Comparison of ENCODE assay signal across 8 mouse cellular contexts in the genomic region with DNA sequence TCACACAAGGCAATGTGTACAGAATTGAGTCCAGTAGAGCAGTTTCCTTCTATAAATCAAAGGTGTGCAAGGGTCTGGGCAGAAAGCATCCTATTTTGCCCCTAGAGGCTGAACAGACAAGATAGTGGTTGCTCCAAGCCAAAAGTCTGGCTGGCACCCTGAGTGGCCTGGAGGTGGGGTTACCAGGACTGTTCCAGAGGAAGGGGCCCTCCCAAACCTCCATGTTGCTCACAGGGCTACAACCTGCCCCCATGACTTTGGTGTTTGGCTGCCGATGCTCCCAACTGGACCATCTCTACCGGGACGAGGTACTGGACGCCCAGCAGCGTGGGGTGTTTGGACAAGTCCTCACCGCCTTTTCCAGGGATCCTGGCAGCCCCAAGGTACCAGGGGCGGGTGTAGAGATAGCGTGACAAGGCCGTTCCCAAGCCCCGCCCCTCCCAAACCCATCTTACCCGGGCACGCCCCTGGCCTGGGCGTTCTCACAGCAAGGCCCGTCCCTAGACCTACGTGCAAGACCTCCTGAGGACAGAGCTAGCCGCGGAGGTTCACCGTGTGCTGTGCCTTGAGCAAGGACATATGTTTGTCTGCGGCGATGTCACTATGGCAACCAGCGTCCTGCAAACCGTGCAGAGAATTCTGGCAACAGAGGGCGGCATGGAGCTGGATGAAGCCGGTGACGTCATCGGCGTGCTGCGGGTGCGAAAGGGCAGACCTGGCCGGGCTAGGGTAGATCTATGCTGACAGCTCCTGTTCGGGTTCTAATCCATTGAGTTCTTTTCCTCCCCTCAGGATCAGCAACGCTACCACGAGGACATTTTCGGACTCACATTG. TPM values are rescaled to one million over a fixed set of nuclear protein-coding genes. Genes with fewer than 3 reads are reported as not detected.
DNase-seq lines count a peak whose midpoint lies in the region; ATAC-seq and TF ChIP-seq lines count a peak whose summit lies in the region.

No protein-coding gene starts in this region.

- H3K27me3 ChIP-seq in CH12.LX (replicated peaks) = peaks cover 2% of the 10 kb centered on the region
- H3K27me3 ChIP-seq in forebrain, embryonic 11.5 days (ENCODE audit: control insufficient read depth, insufficient read depth, low read length) = peaks cover 26% of the 10 kb centered on the region
- H3K27me3 ChIP-seq in heart, postnatal 0 days (ENCODE audit: control insufficient read depth, insufficient read depth, low read length) = 0 out of 2 replicates have a peak, but pooled peaks cover 6% of the 10 kb centered on the region
- H3K27me3 ChIP-seq in liver, embryonic 16.5 days (ENCODE audit: control insufficient read depth, insufficient read depth, low read depth, low read length) = peaks cover 22% of the 10 kb centered on the region
- peaks cover 33% of the 10 kb centered on the region for H3K27me3 ChIP-seq in neural tube, embryonic 13.5 days
- H3K27me3 ChIP-seq in testis, adult 2 months (ENCODE audit: control insufficient read depth, insufficient read depth, low read length) = no peaks in the 10 kb centered on the region

- peaks cover 10% of the 10 kb centered on the region for H3K9me3 ChIP-seq in CH12.LX (replicated peaks; ENCODE audit: low read length)
- H3K9me3 ChIP-seq in forebrain, embryonic 11.5 days (ENCODE audit: control insufficient read depth, low read length) = no peaks in the 10 kb centered on the region
- H3K9me3 ChIP-seq in heart, postnatal 0 days (replicated peaks; ENCODE audit: control insufficient read depth, low read length) = no peaks in the 10 kb centered on the region
- H3K9me3 ChIP-seq in liver, embryonic 16.5 days (replicated peaks; ENCODE audit: control insufficient read depth, low read length) = no peaks in the 10 kb centered on the region
- no peaks in the 10 kb centered on the region for H3K9me3 ChIP-seq in neural tube, embryonic 13.5 days

- TF ChIP-seq POLR2A in CH12.LX (IDR thresholded peaks at IDR 0.05; ENCODE audit: low read depth, low read length) = peak; percentile 64
- TF ChIP-seq POLR2A in testis, adult 2 months (IDR thresholded peaks at IDR 0.05; ENCODE audit: control insufficient read depth, low read depth, low read length) = peak; percentile 77; the same call in 1 of the 2 replicates

- DNase-seq in CH12.LX (ENCODE audit: extremely low read depth) = peak; percentile 99
- peak; percentile 90 for DNase-seq in c-Kit-positive CD71-positive TER-119-negative erythroid progenitor cells, embryonic 14.5 days (ENCODE audit: low read depth)
- peak; percentile 96 for DNase-seq in forebrain, embryonic 11.5 days (ENCODE audit: low spot score)
- DNase-seq in heart, postnatal 0 days (ENCODE audit: low spot score) = peak; percentile 98
- peak; percentile 94 to 95 for DNase-seq in kidney, postnatal 4 days

- peak overlapping the region; percentile 18; the same call in 1 of the 2 replicates for H3K27ac ChIP-seq in CH12.LX (ENCODE audit: insufficient read depth, low read depth)
- H3K27ac ChIP-seq in forebrain, embryonic 11.5 days (ENCODE audit: low read depth, low read length) = no peak overlapping the region
- H3K27ac ChIP-seq in heart, postnatal 0 days (ENCODE audit: low read depth) = peak overlapping the region; percentile 71
- H3K27ac ChIP-seq in liver, embryonic 16.5 days (ENCODE audit: low read length) = peak overlapping the region; percentile 34; the same call in 1 of the 2 replicates
- H3K27ac ChIP-seq in neural tube, embryonic 13.5 days (replicated peaks) = peak overlapping the region; percentile 57; the same call in 1 of the 2 replicates
- H3K27ac ChIP-seq in testis, adult 2 months (ENCODE audit: control insufficient read depth, insufficient read depth, low read depth, low read length) = peak overlapping the region; percentile 3; the same call in 1 of the 2 replicates

- TF ChIP-seq EP300 in CH12.LX (IDR thresholded peaks at IDR 0.05; ENCODE audit: low read length) = no peak
- TF ChIP-seq EP300 in heart, postnatal 0 days (IDR thresholded peaks at IDR 0.05; ENCODE audit: low read depth) = no peak

- peak; percentile 85 for ATAC-seq in forebrain, embryonic 11.5 days (replicated peaks; ENCODE audit: low FRiP score)
- ATAC-seq in heart, postnatal 0 days (ENCODE audit: insufficient read depth, low read depth) = peak; percentile 87
- peak; percentile 92 for ATAC-seq in liver, embryonic 16.5 days (ENCODE audit: low read depth)
- peak; percentile 82 for ATAC-seq in neural tube, embryonic 13.5 days (ENCODE audit: low read depth)

- peak overlapping the region; percentile 61 for H3K9ac ChIP-seq in CH12.LX (ENCODE audit: insufficient read depth, low read depth)
- H3K9ac ChIP-seq in forebrain, embryonic 11.5 days (ENCODE audit: low read length) = peak overlapping the region; percentile 51
- H3K9ac ChIP-seq in heart, postnatal 0 days (replicated peaks; ENCODE audit: low read depth, low read length) = peak overlapping the region; percentile 10; the same call in 1 of the 2 replicates
- peak overlapping the region; percentile 58 for H3K9ac ChIP-seq in liver, embryonic 16.5 days (ENCODE audit: low read depth, low read length)
- H3K9ac ChIP-seq in neural tube, embryonic 13.5 days = peak overlapping the region; percentile 69

- H3K4me2 ChIP-seq in CH12.LX (ENCODE audit: insufficient read depth, low read depth, poor library complexity, severe bottlenecking) = peak overlapping the region; percentile 76
- peak overlapping the region; percentile 58 for H3K4me2 ChIP-seq in forebrain, embryonic 11.5 days (ENCODE audit: low read depth, low read length, severe bottlenecking)
- H3K4me2 ChIP-seq in heart, postnatal 0 days (ENCODE audit: low read depth, low read length) = peak overlapping the region; percentile 58
- H3K4me2 ChIP-seq in liver, embryonic 16.5 days (ENCODE audit: low read depth, low read length) = peak overlapping the region; percentile 83
- peak overlapping the region; percentile 68 for H3K4me2 ChIP-seq in neural tube, embryonic 13.5 days

- dilution Hi-C loops in CH12.LX (cut with MboI; ENCODE audit: extremely low pct_ligation_motif_present, extremely low pct_unique_long_range_greater_than_20kb, low sequenced_read_pairs) = no loop called here

- under 1% methylated on average over 34 of the region's 34 CpGs for WGBS in forebrain, embryonic 11.5 days
- 2% methylated on average over 34 of the region's 34 CpGs for WGBS in heart, postnatal 0 days
- WGBS in liver, embryonic 16.5 days (ENCODE audit: insufficient replicate concordance) = 2% methylated on average over 34 of the region's 34 CpGs
- WGBS in neural tube, embryonic 13.5 days = 2% methylated on average over 34 of the region's 34 CpGs

- H3K79me2 ChIP-seq in CH12.LX (replicated peaks; ENCODE audit: control insufficient read depth, extremely low read depth, insufficient read depth, poor library complexity, severe bottlenecking) = no peaks in the 10 kb centered on the region

- no peak; the same call in 1 of the 2 replicates for TF ChIP-seq RAD21 in CH12.LX (IDR thresholded peaks at IDR 0.05; ENCODE audit: low read depth, low read length)

- peak overlapping the region; percentile 68 to 83 (median 78) for H3K4me3 ChIP-seq in CH12.LX (replicated peaks in 1 of 3; ENCODE audit: low read depth in 2 of 3, low read length in 2 of 3, poor library complexity in 1 of 3)
- peak overlapping the region; percentile 46 for H3K4me3 ChIP-seq in forebrain, embryonic 11.5 days (ENCODE audit: low read depth, low read length)
- peak overlapping the region; percentile 29 for H3K4me3 ChIP-seq in heart, postnatal 0 days (ENCODE audit: low read depth, low read length)
- peak overlapping the region; percentile 63 for H3K4me3 ChIP-seq in liver, embryonic 16.5 days (ENCODE audit: low read depth, low read length)
- H3K4me3 ChIP-seq in neural tube, embryonic 13.5 days = peak overlapping the region; percentile 49
- H3K4me3 ChIP-seq in testis, adult 2 months (ENCODE audit: control insufficient read depth, low read depth, low read length) = peak overlapping the region; percentile 81

- TF ChIP-seq CTCF in CH12.LX (conservative IDR thresholded peaks at IDR 0.05 in 1 of 2, IDR thresholded peaks at IDR 0.05 in 1 of 2; ENCODE audit: low read depth in 2 of 2, low read length in 2 of 2) = peak; percentile 10 to 76; a peak in 2 of 4 replicates
- TF ChIP-seq CTCF in heart, postnatal 0 days (IDR thresholded peaks at IDR 0.05; ENCODE audit: low read depth) = peak; percentile 53
- peak; percentile 52; the same call in 1 of the 2 replicates for TF ChIP-seq CTCF in testis, adult 2 months (IDR thresholded peaks at IDR 0.05; ENCODE audit: control insufficient read depth, insufficient read depth, insufficient replicate concordance, low read depth, low read length)

- H3K4me1 ChIP-seq in CH12.LX (ENCODE audit: control insufficient read depth in 1 of 2, insufficient read depth in 2 of 2) = peaks cover 8 to 22% of the 10 kb centered on the region in 2 experiments
- H3K4me1 ChIP-seq in forebrain, embryonic 11.5 days (replicated peaks; ENCODE audit: control insufficient read depth, insufficient read depth, low read length) = peaks cover 12% of the 10 kb centered on the region; the same call in 1 of the 2 replicates
- H3K4me1 ChIP-seq in heart, postnatal 0 days (ENCODE audit: control insufficient read depth, insufficient read depth) = peaks cover 37% of the 10 kb centered on the region
- H3K4me1 ChIP-seq in liver, embryonic 16.5 days (ENCODE audit: control insufficient read depth, low read depth, low read length) = peaks cover 21% of the 10 kb centered on the region
- peaks cover 33% of the 10 kb centered on the region for H3K4me1 ChIP-seq in neural tube, embryonic 13.5 days (replicated peaks)
- peaks cover 25% of the 10 kb centered on the region for H3K4me1 ChIP-seq in testis, adult 2 months (ENCODE audit: control insufficient read depth, insufficient read depth, low read length)

- no peaks in the 10 kb centered on the region for H3K36me3 ChIP-seq in CH12.LX (replicated peaks in 1 of 2; ENCODE audit: control insufficient read depth in 1 of 2, insufficient read depth in 1 of 2, low read length in 1 of 2)
- no peaks in the 10 kb centered on the region for H3K36me3 ChIP-seq in forebrain, embryonic 11.5 days (ENCODE audit: control insufficient read depth, insufficient read depth, low read length)
- peaks cover 9% of the 10 kb centered on the region; the same call in 1 of the 2 replicates for H3K36me3 ChIP-seq in heart, postnatal 0 days (replicated peaks; ENCODE audit: control insufficient read depth, insufficient read depth, low read length)
- H3K36me3 ChIP-seq in liver, embryonic 16.5 days (ENCODE audit: control insufficient read depth, insufficient read depth) = no peaks in the 10 kb centered on the region
- no peaks in the 10 kb centered on the region for H3K36me3 ChIP-seq in neural tube, embryonic 13.5 days
- no peaks in the 10 kb centered on the region for H3K36me3 ChIP-seq in testis, adult 2 months (ENCODE audit: control insufficient read depth, insufficient read depth, low read length)

- in situ Hi-C loops in CH12.LX (cut with MboI; ENCODE audit: low pct_ligation_motif_present, low pct_unique_long_range_greater_than_20kb, low sequenced_read_pairs) = no loop called here

RNA-seq across cellular contexts. Expression of gene Atg9b, which starts 8.7 kb away (rescaled TPM):
- total RNA-seq in CH12.LX (2012; rRNA removed) = 0.46 and 0.81 TPM in 2 replicates
- total RNA-seq in CH12.LX (2014; rRNA removed) = 0.68 and 0.86 TPM in 2 replicates
- polyA plus RNA-seq in CH12.LX (2012; ENCODE audit: insufficient read length, low read depth) = 1.1 and 1.3 TPM in 2 replicates
- polyA plus RNA-seq in forebrain, embryonic 11.5 days (2014; fragmentation: Nextera tagmentation; extraction: Ambion mirVana) = 0.21 and 0.44 TPM in 2 replicates
- total RNA-seq in heart, postnatal 0 days (2014; rRNA removed; ENCODE audit: low replicate concordance) = 0.15 and 0.66 TPM in 2 replicates
- 0.34 and 0.47 TPM in 2 replicates for polyA plus RNA-seq in heart, postnatal 0 days (2015; fragmentation: Nextera tagmentation; extraction: Ambion mirVana)
- polyA plus RNA-seq in liver, embryonic 16.5 days (2015; fragmentation: Nextera tagmentation; extraction: Ambion mirVana) = 1.8 and 2.9 TPM in 2 replicates
- polyA plus RNA-seq in neural tube, embryonic 13.5 days (2015; fragmentation: Nextera tagmentation; extraction: Ambion mirVana) = 1.1 TPM in 2 replicates
- 1.1 and 1.3 TPM in 2 replicates for polyA plus RNA-seq in testis, adult 2 months (2012; rRNA removed)

RNA-seq across cellular contexts. Expression of gene Abcb8, which starts 10.2 kb away (rescaled TPM):
- 50.3 and 58.7 TPM in 2 replicates for total RNA-seq in CH12.LX (2012; rRNA removed)
- 31.0 and 34.7 TPM in 2 replicates for total RNA-seq in CH12.LX (2014; rRNA removed)
- 36.9 and 45.4 TPM in 2 replicates for polyA plus RNA-seq in CH12.LX (2012; ENCODE audit: insufficient read length, low read depth)
- polyA plus RNA-seq in forebrain, embryonic 11.5 days (2014; fragmentation: Nextera tagmentation; extraction: Ambion mirVana) = 45.5 and 57.8 TPM in 2 replicates
- total RNA-seq in heart, postnatal 0 days (2014; rRNA removed; ENCODE audit: low replicate concordance) = 141 and 159 TPM in 2 replicates
- 69.2 and 73.2 TPM in 2 replicates for polyA plus RNA-seq in heart, postnatal 0 days (2015; fragmentation: Nextera tagmentation; extraction: Ambion mirVana)
- polyA plus RNA-seq in liver, embryonic 16.5 days (2015; fragmentation: Nextera tagmentation; extraction: Ambion mirVana) = 29.6 TPM in 2 replicates
- polyA plus RNA-seq in neural tube, embryonic 13.5 days (2015; fragmentation: Nextera tagmentation; extraction: Ambion mirVana) = 46.7 and 47.4 TPM in 2 replicates
- 28.1 and 30.2 TPM in 2 replicates for polyA plus RNA-seq in testis, adult 2 months (2012; rRNA removed)

RNA-seq across cellular contexts. Expression of gene Nos3, which starts 18.6 kb away (rescaled TPM):
- 0.30 and 0.34 TPM in 2 replicates for total RNA-seq in CH12.LX (2012; rRNA removed)
- 0.22 and 0.36 TPM in 2 replicates for total RNA-seq in CH12.LX (2014; rRNA removed)
- 0.31 and 0.37 TPM in 2 replicates for polyA plus RNA-seq in CH12.LX (2012; ENCODE audit: insufficient read length, low read depth)
- polyA plus RNA-seq in forebrain, embryonic 11.5 days (2014; fragmentation: Nextera tagmentation; extraction: Ambion mirVana) = 6.6 and 7.4 TPM in 2 replicates
- total RNA-seq in heart, postnatal 0 days (2014; rRNA removed; ENCODE audit: low replicate concordance) = 50.9 and 52.1 TPM in 2 replicates
- 21.1 and 25.6 TPM in 2 replicates for polyA plus RNA-seq in heart, postnatal 0 days (2015; fragmentation: Nextera tagmentation; extraction: Ambion mirVana)
- 2.0 and 2.2 TPM in 2 replicates for polyA plus RNA-seq in liver, embryonic 16.5 days (2015; fragmentation: Nextera tagmentation; extraction: Ambion mirVana)
- 9.3 and 9.6 TPM in 2 replicates for polyA plus RNA-seq in neural tube, embryonic 13.5 days (2015; fragmentation: Nextera tagmentation; extraction: Ambion mirVana)
- polyA plus RNA-seq in testis, adult 2 months (2012; rRNA removed) = 1.9 and 2.2 TPM in 2 replicates

RNA-seq across cellular contexts. Expression of gene Asic3, which starts 29.9 kb away (rescaled TPM):
- 0.25 TPM in 1 of 2 replicates, not detected in the other for total RNA-seq in CH12.LX (2012; rRNA removed)
- total RNA-seq in CH12.LX (2014; rRNA removed) = not detected in 2 replicates
- 1.1 and 1.3 TPM in 2 replicates for polyA plus RNA-seq in CH12.LX (2012; ENCODE audit: insufficient read length, low read depth)
- not detected in 2 replicates for polyA plus RNA-seq in forebrain, embryonic 11.5 days (2014; fragmentation: Nextera tagmentation; extraction: Ambion mirVana)
- total RNA-seq in heart, postnatal 0 days (2014; rRNA removed; ENCODE audit: low replicate concordance) = not detected in 2 replicates
- 0.08 and 0.10 TPM in 2 replicates for polyA plus RNA-seq in heart, postnatal 0 days (2015; fragmentation: Nextera tagmentation; extraction: Ambion mirVana)
- not detected in 2 replicates for polyA plus RNA-seq in liver, embryonic 16.5 days (2015; fragmentation: Nextera tagmentation; extraction: Ambion mirVana)
- polyA plus RNA-seq in neural tube, embryonic 13.5 days (2015; fragmentation: Nextera tagmentation; extraction: Ambion mirVana) = 1.8 and 3.0 TPM in 2 replicates
- polyA plus RNA-seq in testis, adult 2 months (2012; rRNA removed) = 1.1 and 1.7 TPM in 2 replicates

RNA-seq across cellular contexts. Expression of gene Kcnh2, which starts 31.8 kb away (rescaled TPM):
- total RNA-seq in CH12.LX (2012; rRNA removed) = 1.7 and 2.8 TPM in 2 replicates
- 0.20 and 0.30 TPM in 2 replicates for total RNA-seq in CH12.LX (2014; rRNA removed)
- 0.59 and 0.95 TPM in 2 replicates for polyA plus RNA-seq in CH12.LX (2012; ENCODE audit: insufficient read length, low read depth)
- 9.1 and 10.9 TPM in 2 replicates for polyA plus RNA-seq in forebrain, embryonic 11.5 days (2014; fragmentation: Nextera tagmentation; extraction: Ambion mirVana)
- total RNA-seq in heart, postnatal 0 days (2014; rRNA removed; ENCODE audit: low replicate concordance) = 86.1 and 120 TPM in 2 replicates
- 29.4 and 32.1 TPM in 2 replicates for polyA plus RNA-seq in heart, postnatal 0 days (2015; fragmentation: Nextera tagmentation; extraction: Ambion mirVana)
- 0.20 and 0.27 TPM in 2 replicates for polyA plus RNA-seq in liver, embryonic 16.5 days (2015; fragmentation: Nextera tagmentation; extraction: Ambion mirVana)
- polyA plus RNA-seq in neural tube, embryonic 13.5 days (2015; fragmentation: Nextera tagmentation; extraction: Ambion mirVana) = 13.5 and 15.5 TPM in 2 replicates
- polyA plus RNA-seq in testis, adult 2 months (2012; rRNA removed) = 23.6 and 26.2 TPM in 2 replicates

Comparison
In these comparisons a context has a peak if more than half of its experiments do, and no peak if none do; other contexts are left out.
1. H3K4me3 ChIP-seq: peak in every context shown above with its lines; median percentile 81 in testis, adult 2 months; 78 in CH12.LX; 63 in liver, embryonic 16.5 days; 49 in neural tube, embryonic 13.5 days; 46 in forebrain, embryonic 11.5 days; 29 in heart, postnatal 0 days.
2. H3K9ac ChIP-seq: peak in every context shown above with its lines; median percentile 69 in neural tube, embryonic 13.5 days; 61 in CH12.LX; 58 in liver, embryonic 16.5 days; 51 in forebrain, embryonic 11.5 days; 10 in heart, postnatal 0 days.